Mouse (Mus musculus) C3H10T1/2 (cell line): ENCODE measurements around the gene Cdhr1. TPM values are rescaled to one million over a fixed set of nuclear protein-coding genes. Genes with fewer than 3 reads are reported as not detected.

ENCODE experiments used
- polyA plus RNA-seq, 2 experiments: library from polyadenylated mRNA; unstranded; fragments of >200 nt; fragmentation: generic; extraction: Trizol; gene quantifications; one replicate each; pipeline ENCODE4 v1.2.1; 2012; ENCODE audit warnings: missing spikeins in 2 of 2

Gene Cdhr1
- under 1 TPM; 0.01 to 0.37 TPM for polyA plus RNA-seq

DNA sequence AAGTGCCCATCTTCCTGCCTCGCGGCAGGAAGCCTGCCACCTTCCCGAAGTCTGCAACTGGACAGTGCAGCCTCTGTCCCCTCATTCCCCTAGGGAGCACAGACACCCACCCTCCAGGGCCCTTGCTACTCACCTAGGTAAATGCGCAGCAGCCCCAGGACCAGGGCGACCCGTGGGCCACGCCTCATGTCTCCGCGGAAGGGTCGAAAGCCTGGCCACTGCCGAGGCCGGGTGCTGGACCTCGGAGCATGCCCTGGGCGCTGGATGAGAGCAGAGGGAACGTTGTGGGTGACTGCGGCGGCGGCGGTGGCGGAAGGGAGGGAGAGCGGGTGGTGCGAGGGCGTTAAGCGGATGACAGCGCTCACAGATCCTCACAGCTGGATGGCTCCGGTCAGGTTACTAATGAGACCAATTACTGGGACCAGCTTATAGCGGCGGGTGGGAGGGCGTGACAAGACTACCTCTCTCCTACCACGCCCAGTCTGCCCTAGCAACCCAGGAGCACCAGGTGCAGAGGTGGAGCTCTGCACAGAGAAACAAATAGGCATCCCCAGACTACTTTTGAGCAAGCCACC lies at the start of gene Cdhr1:
Gene Cdhr1 (minus strand): TSS at position 392 of the 575 bp plus-strand sequence.

DNA sequence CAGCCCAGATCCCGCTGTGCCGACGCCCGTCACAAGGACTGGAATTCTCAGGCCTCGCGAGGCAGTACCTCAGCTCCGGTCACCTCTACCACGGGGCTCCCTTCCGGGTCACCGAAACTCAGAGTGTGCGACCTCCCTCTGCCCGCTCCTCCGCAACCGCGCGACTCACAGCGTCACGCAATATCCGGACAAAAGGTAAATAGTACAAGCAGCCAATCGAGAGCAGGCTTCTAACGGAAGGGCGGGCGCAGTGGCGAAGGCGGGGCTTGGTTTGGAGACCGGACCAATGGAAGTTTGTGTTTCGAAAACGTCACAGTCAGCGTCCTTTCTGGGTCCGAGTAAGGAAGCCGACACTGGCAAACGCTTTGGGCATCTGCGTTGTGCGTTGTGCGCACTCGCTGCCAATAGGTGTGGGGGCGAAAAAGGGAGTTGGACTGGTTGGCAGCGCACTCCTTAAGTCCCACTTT lies 37.0 kb upstream of the Cdhr1 start, which contains the start of gene Ghitm:
Gene Ghitm (minus strand): TSS at position 146 of the 467 bp plus-strand sequence.

DNA sequence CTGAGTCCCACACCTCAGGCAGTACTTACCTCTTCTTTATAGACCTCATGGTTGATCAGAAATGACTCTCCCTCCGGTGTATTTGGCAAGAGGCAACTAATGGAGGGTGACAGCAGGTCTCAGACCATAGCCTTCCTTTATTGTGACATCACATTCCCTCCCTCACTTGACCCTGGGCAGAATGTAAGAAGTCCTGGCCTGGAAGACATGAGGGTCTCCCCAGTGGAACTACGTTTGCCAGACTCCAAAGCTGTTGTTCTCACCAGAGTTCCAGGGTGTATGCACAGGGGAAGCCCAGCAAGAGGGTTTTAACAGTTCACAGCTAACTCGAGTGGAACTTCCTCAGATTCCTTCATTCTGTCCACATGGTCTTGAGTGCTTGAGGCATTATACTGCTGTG lies 15.8 kb upstream of the Cdhr1 start, which contains the start of gene 2610528A11Rik:
Gene 2610528A11Rik (minus strand): TSS at position 101 of the 400 bp plus-strand sequence.

DNA sequence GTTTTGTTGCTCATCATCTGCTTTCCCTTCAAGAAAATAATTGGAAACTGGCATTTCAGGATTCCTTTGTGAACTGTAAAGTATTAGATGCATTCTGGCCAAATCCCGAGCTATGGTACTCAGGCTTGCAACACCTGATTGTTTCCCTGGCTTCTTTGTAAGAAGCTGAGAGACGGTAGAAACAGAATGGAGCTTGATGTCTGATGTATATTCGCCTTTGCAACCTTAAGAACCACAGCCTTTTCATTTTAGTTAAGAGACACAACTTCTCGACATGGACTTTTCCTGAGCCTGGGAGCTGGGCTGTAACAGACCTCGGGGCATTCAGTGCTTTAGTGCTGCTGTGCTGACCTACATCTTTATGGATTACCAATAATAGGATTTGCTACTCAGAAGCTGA lies 30.5 kb downstream of the Cdhr1 start, which contains the start of gene Lrit2:
Gene Lrit2 (plus strand): TSS at position 301 of the 400 bp plus-strand sequence.

DNA sequence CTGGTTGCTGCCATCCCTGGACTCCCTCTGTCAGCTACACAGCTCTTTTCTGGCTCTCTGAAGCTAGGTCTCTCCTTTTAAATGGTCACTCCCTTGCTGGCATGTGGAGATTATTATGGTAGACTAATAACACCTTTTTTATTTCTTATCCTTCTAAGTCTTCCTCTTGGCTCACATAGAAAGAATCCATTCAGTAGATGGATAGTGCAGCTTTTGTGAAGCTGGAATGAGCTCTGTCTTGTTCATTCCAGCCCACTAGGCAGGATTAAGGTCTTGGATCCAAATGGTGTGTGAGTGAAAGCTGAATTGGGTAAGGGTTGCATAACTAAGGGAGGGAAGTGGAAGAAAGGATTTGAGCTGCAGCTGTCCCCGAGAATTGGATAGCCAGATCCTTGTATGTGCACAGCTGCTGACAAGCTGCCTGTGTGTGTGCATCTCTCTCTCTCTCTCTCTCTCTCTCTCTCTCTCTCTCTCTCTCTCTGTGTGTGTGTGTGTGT lies 49.2 kb downstream of the Cdhr1 start, which contains the start of gene Rgr:
Gene Rgr (minus strand): TSS at position 51 of the 497 bp plus-strand sequence.

Other genes starting within 250 kb of the Cdhr1 start
- 1 to 10 TPM; 1.2 to 5.9 TPM for gene Ccser2, start 129.6 kb downstream of the Cdhr1 start, polyA plus RNA-seq
- not detected for gene Rgr, start 49.4 kb downstream of the Cdhr1 start, polyA plus RNA-seq
- not detected for gene Lrit1, start 43.5 kb downstream of the Cdhr1 start, polyA plus RNA-seq
- not detected for gene Lrit2, start 30.4 kb downstream of the Cdhr1 start, polyA plus RNA-seq
- under 1 TPM; 0.12 to 0.66 TPM for gene 2610528A11Rik, start 15.7 kb upstream of the Cdhr1 start, polyA plus RNA-seq
- 10 to 100 TPM; 15.2 to 69.5 TPM for gene Ghitm, start 36.9 kb upstream of the Cdhr1 start, polyA plus RNA-seq